Mouse (Mus musculus) right cerebral cortex, postnatal 4 days (tissue): Measurements from ENCODE around the gene Spaca9.

ENCODE experiments used
- DNase-seq: peaks from one replicate; pipeline ENCODE4 v3.0.0-alpha.2; 2022

Gene Spaca9

GRCm38 (mm10) chr2:28662891-28663290 is 36.6 kb downstream of the Spaca9 start:
- no peak for DNase-seq

DNA sequence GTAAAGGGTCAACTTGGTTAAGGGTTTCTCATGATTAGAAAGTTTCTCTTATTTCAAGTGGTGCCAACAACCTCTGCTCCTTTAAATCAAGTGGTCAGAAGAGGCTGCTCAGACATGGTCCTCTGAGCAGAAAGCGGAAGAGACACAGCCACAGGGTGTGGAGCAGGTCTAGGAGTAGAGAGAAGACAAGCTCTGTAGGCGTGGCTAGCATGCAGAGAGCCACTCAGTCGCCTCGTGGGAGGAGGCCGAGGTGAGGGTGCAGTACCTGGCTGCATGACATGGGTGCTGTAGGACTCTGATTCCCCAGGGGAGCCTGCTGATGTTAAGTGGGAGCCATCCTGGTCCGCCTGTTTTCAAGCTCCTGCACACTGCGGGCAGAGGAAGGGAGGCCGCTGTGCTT is 43.3 kb downstream of the Spaca9 start:
- DNase-seq = no peak

GRCm38 (mm10) chr2:28654295-28654694 is 45.2 kb downstream of the Spaca9 start:
- peak; percentile 10 for DNase-seq

DNA sequence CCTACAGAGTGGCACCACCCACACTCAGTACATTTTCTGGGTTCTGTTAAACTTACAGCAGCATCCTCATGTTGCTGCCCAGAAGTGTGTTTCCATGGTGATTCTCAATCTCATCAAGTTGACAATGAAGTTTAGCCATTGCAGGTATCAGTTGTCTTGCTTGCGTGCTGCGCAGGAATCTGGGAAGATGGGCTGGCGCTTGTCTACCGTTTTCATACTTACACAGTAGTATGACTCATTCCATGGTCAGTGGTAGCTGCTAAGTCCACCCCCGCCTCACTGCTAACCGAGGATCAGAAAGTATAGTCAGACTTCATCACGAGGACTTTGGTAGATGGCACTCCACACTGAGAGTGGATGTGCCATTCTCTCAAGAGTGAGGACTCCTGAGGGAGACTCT is 46.2 kb downstream of the Spaca9 start:
- no peak for DNase-seq

DNA sequence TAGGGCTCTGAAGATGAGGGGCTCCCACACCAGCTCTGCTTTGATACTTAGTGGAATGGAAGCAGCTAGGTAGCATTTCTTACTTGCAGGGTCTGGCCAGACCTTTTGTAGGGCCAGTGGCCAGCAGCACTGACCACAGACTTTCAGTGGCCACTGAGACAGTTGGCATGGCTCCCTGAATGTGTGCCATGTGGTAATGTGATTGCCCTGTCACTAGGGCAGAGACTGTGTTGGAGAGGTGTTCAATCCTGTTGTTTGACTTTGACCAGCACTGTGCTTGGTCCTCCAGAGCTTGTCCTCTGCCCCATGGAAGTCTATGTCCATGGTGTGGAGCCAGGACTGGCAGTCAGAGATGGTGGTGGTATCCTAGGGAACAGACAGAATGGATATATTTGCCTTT is 49.0 kb downstream of the Spaca9 start:
- DNase-seq = no peak

DNA sequence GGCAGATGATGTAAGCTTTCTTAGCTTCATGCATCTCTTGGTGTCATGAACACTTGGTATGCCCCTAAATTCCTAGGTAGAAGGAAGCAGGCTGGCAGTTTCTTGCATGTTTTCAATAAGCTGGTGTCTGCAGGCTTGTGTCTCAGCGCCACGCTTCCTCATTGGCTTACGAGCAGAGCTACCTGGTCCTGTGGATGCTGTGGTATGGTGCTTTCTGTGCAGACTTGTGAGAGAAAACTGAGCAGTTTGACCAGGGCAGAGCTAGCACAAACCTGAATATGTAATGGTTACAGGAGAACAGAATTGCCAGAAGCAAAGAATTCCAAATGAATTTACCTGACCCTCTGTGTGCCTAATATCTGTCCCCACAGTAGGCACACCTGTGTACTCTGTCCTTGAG is 56.4 kb downstream of the Spaca9 start:
- no peak for DNase-seq
